Mouse (Mus musculus) CH12.LX (cell line): ENCODE measurements at regions not wholly inside any gene's neighbourhood (a gene's known extent, or its start where the extent isn't known, plus 50 kb on each side); places are given as distances from the start of the nearest gene placed in this dataset.

Source experiments
- DNase-seq: peaks from one replicate; pipeline ENCODE4 v3.0.0-alpha.2; 2013; ENCODE audit errors: extremely low read depth
- H3K27ac ChIP-seq: 2 replicates; pipeline ENCODE4 v1.5.1; 2012; ENCODE audit warnings: low read depth, mild to moderate bottlenecking, control low read depth, moderate library complexity; ENCODE audit not compliant: insufficient read depth
- H3K27me3 ChIP-seq: replicated peaks from 2 replicates; pipeline ENCODE3; 2012; ENCODE audit warnings: inconsistent platforms
- H3K36me3 ChIP-seq, 2 experiments: replicated peaks in 1 of 2; 2 replicates each; pipeline versions ENCODE3 to v1.6.1; 2012; ENCODE audit warnings: inconsistent platforms in 1 of 2, low read length in 1 of 2, mild to moderate bottlenecking in 1 of 2, mixed read lengths in 1 of 2, moderate library complexity in 1 of 2; ENCODE audit not compliant: control insufficient read depth in 1 of 2, insufficient read depth in 1 of 2
- H3K4me1 ChIP-seq, 2 experiments: 2 replicates each; pipeline ENCODE4 v1.6.1; 2012; ENCODE audit warnings: inconsistent platforms in 1 of 2, moderate library complexity in 1 of 2; ENCODE audit not compliant: insufficient read depth in 2 of 2, control insufficient read depth in 1 of 2
- H3K4me2 ChIP-seq: 2 replicates; pipeline ENCODE4 v1.6.1; 2012; ENCODE audit warnings: low read depth, mild to moderate bottlenecking, control low read depth; ENCODE audit not compliant: poor library complexity, insufficient read depth, severe bottlenecking
- H3K4me3 ChIP-seq, 3 experiments: fragments of 150-350 bp in 1 of 3; sonication (generic) in 1 of 3; replicated peaks in 1 of 3; 2 replicates each; pipeline versions ENCODE3 to v1.5.1; 2011 to 2012; ENCODE audit warnings: low read depth in 2 of 3, low read length in 2 of 3, mild to moderate bottlenecking in 2 of 3, moderate library complexity in 2 of 3, control low read depth in 1 of 3, improper control_type of control experiment in 1 of 3, inconsistent platforms in 1 of 3, mixed read lengths in 1 of 3; ENCODE audit not compliant: poor library complexity in 1 of 3
- H3K79me2 ChIP-seq: replicated peaks from 2 replicates; pipeline ENCODE4 v1.6.1; 2012; ENCODE audit warnings: mild to moderate bottlenecking, moderate library complexity; ENCODE audit not compliant: control insufficient read depth, poor library complexity, insufficient read depth, severe bottlenecking; ENCODE audit errors: extremely low read depth
- H3K9ac ChIP-seq: 2 replicates; pipeline ENCODE4 v1.6.1; 2012; ENCODE audit warnings: low read depth, mild to moderate bottlenecking, control low read depth, moderate library complexity; ENCODE audit not compliant: insufficient read depth
- H3K9me3 ChIP-seq: replicated peaks from 2 replicates; pipeline ENCODE3; 2012; ENCODE audit warnings: low read length, inconsistent platforms, mixed read lengths
- BHLHE40 ChIP-seq: IDR thresholded peaks from 2 replicates; pipeline ENCODE4 v1.6.1; 2011; ENCODE audit warnings: mild to moderate bottlenecking, low read depth, low read length, improper control_type of control experiment
- CHD1 ChIP-seq: IDR thresholded peaks from 2 replicates; pipeline ENCODE4 v1.6.1; 2012; ENCODE audit warnings: low read depth, low read length, improper control_type of control experiment, inconsistent platforms
- CHD2 ChIP-seq: IDR thresholded peaks from 2 replicates; pipeline ENCODE4 v1.6.1; 2011; ENCODE audit warnings: low read length, improper control_type of control experiment
- E2F4 ChIP-seq: IDR thresholded peaks from 2 replicates; pipeline ENCODE4 v1.6.1; 2011; ENCODE audit warnings: low read depth, low read length, improper control_type of control experiment; ENCODE audit not compliant: insufficient replicate concordance
- EP300 ChIP-seq: IDR thresholded peaks from 2 replicates; pipeline ENCODE4 v1.6.1; 2011; ENCODE audit warnings: low read length, improper control_type of control experiment
- ETS1 ChIP-seq: conservative IDR thresholded peaks from 2 replicates; pipeline ENCODE4 v1.6.1; 2012; ENCODE audit warnings: low read depth, mild to moderate bottlenecking, inconsistent platforms, low read length, improper control_type of control experiment, moderate library complexity
- IRF4 ChIP-seq: IDR thresholded peaks from 2 replicates; pipeline ENCODE4 v1.6.1; 2014; ENCODE audit warnings: low read depth, mild to moderate bottlenecking, inconsistent platforms, low read length, improper control_type of control experiment
- JUND ChIP-seq: conservative IDR thresholded peaks from 2 replicates; pipeline ENCODE4 v1.6.1; 2011; ENCODE audit warnings: low read depth, low read length, improper control_type of control experiment
- MAFK ChIP-seq: IDR thresholded peaks from 2 replicates; pipeline ENCODE4 v1.6.1; 2011; ENCODE audit warnings: low read length, improper control_type of control experiment; ENCODE audit not compliant: insufficient replicate concordance
- MAX ChIP-seq: IDR thresholded peaks from 2 replicates; pipeline ENCODE4 v1.6.1; 2011; ENCODE audit warnings: low read length, improper control_type of control experiment
- MEF2A ChIP-seq: IDR thresholded peaks from 2 replicates; pipeline ENCODE4 v1.6.1; 2014; ENCODE audit warnings: low read depth, mild to moderate bottlenecking, inconsistent platforms, low read length, improper control_type of control experiment, borderline replicate concordance
- MXI1 ChIP-seq: IDR thresholded peaks from 2 replicates; pipeline ENCODE4 v1.6.1; 2011; ENCODE audit warnings: mild to moderate bottlenecking, low read depth, low read length, improper control_type of control experiment
- NELFE ChIP-seq: IDR thresholded peaks from 2 replicates; pipeline ENCODE4 v1.6.1; 2011; ENCODE audit warnings: low read depth, low read length, improper control_type of control experiment
- NRF1 ChIP-seq: IDR thresholded peaks from 2 replicates; pipeline ENCODE4 v1.6.1; 2014; ENCODE audit warnings: low read depth, mild to moderate bottlenecking, inconsistent platforms, low read length, improper control_type of control experiment, moderate library complexity
- PAX5 ChIP-seq: IDR thresholded peaks from 2 replicates; pipeline ENCODE4 v1.6.1; 2012; ENCODE audit warnings: low read length, inconsistent platforms, mixed read lengths
- POLR2AphosphoS2 ChIP-seq: IDR thresholded peaks from 2 replicates; pipeline ENCODE4 v1.6.1; 2011; ENCODE audit warnings: low read depth, low read length, improper control_type of control experiment
- RCOR1 ChIP-seq: conservative IDR thresholded peaks from 2 replicates; pipeline ENCODE4 v1.6.1; 2012; ENCODE audit warnings: low read depth, mild to moderate bottlenecking, inconsistent platforms, low read length, improper control_type of control experiment
- SIN3A ChIP-seq: IDR thresholded peaks from 2 replicates; pipeline ENCODE4 v1.6.1; 2012; ENCODE audit warnings: low read length, improper control_type of control experiment, inconsistent platforms
- SMC3 ChIP-seq: IDR thresholded peaks from 2 replicates; pipeline ENCODE4 v1.6.1; 2011; ENCODE audit warnings: low read depth, low read length, improper control_type of control experiment
- TCF12 ChIP-seq: IDR thresholded peaks from 2 replicates; pipeline ENCODE4 v1.6.1; 2014; ENCODE audit warnings: low read depth, mild to moderate bottlenecking, inconsistent platforms, low read length, improper control_type of control experiment
- USF1 ChIP-seq: IDR thresholded peaks from 2 replicates; pipeline ENCODE4 v1.6.1; 2014; ENCODE audit warnings: low read depth, mild to moderate bottlenecking, inconsistent platforms, low read length, improper control_type of control experiment
- USF2 ChIP-seq: conservative IDR thresholded peaks from 2 replicates; pipeline ENCODE4 v1.6.1; 2011; ENCODE audit warnings: low read depth, low read length, improper control_type of control experiment
- ZC3H11A ChIP-seq: IDR thresholded peaks from 2 replicates; pipeline ENCODE4 v1.6.1; 2012; ENCODE audit warnings: low read depth, mild to moderate bottlenecking, inconsistent platforms, low read length, improper control_type of control experiment
- ZMIZ1 ChIP-seq: IDR thresholded peaks from 2 replicates; pipeline ENCODE4 v1.6.1; 2012; ENCODE audit warnings: low read depth, mild to moderate bottlenecking, inconsistent platforms, low read length, improper control_type of control experiment
- ZNF384 ChIP-seq: IDR thresholded peaks from 2 replicates; pipeline ENCODE4 v1.6.1; 2012; ENCODE audit warnings: low read depth, low read length, improper control_type of control experiment, inconsistent platforms
- dilution Hi-C: fragments of 300-500 bp; cut with MboI; formaldehyde crosslinking; loops from 2 replicates; pipeline ENCODE4 v1.14.3; 2020; ENCODE audit warnings: low sequenced_read_pairs; ENCODE audit not compliant: extremely low pct_unique_long_range_greater_than_20kb, extremely low pct_ligation_motif_present
- in situ Hi-C: fragments of 300-500 bp; cut with MboI; formaldehyde crosslinking; loops from 3 replicates; pipeline ENCODE4 v1.14.3; 2019; ENCODE audit warnings: low sequenced_read_pairs, low pct_ligation_motif_present, low pct_unique_long_range_greater_than_20kb, mixed read lengths

- no peak for TF ChIP-seq CHD1
- no peak for TF ChIP-seq TCF12
- TF ChIP-seq PAX5: no peak
- no peak for TF ChIP-seq MEF2A
- no peak for TF ChIP-seq POLR2AphosphoS2
- TF ChIP-seq SIN3A: no peak
- TF ChIP-seq SMC3: no peak
- TF ChIP-seq ZNF384: no peak
- no peak for TF ChIP-seq NRF1
- TF ChIP-seq EP300: no peak
- TF ChIP-seq MXI1: no peak
- no peak for TF ChIP-seq NELFE
- TF ChIP-seq CHD2: no peak
- TF ChIP-seq MAFK: no peak
- no peak for TF ChIP-seq ZC3H11A
- no peak for TF ChIP-seq JUND
- Histone ChIP-seq H3K27ac (no peak overlapping the region), H3K4me3 (no peak overlapping the region), H3K9ac (no peak overlapping the region), H3K4me2 (no peak overlapping the region), H3K9me3 (peaks cover 7% of the 10 kb centered on the region), H3K4me1 (no peaks in the 10 kb centered on the region), H3K79me2 (no peaks in the 10 kb centered on the region), H3K27me3 (no peaks in the 10 kb centered on the region), H3K36me3 (no peaks in the 10 kb centered on the region)
- DNase-seq: no peak
- dilution Hi-C loops (no loop called here), in situ Hi-C loops (no loop called here)
Observed at GRCm38 (mm10) chr5:83091483-83091882, 263.5 kb downstream of the Tecrl start.

GRCm38 (mm10) chr5:83054819-83055218 lies 300.2 kb downstream of the Tecrl start:
- no peaks in the 10 kb centered on the region for H3K79me2 ChIP-seq
- TF ChIP-seq CHD1: no peak
- no peak for TF ChIP-seq ZNF384
- TF ChIP-seq MXI1: no peak
- no peak for TF ChIP-seq ETS1
- TF ChIP-seq CHD2: no peak
- TF ChIP-seq BHLHE40: no peak
- TF ChIP-seq MEF2A: no peak
- no peak for TF ChIP-seq ZC3H11A
- no peak for TF ChIP-seq JUND
- no peak for TF ChIP-seq TCF12
- TF ChIP-seq USF2: no peak
- TF ChIP-seq USF1: no peak
- TF ChIP-seq ZMIZ1: no peak
- TF ChIP-seq IRF4: no peak
- TF ChIP-seq RCOR1: no peak
- TF ChIP-seq SMC3: no peak
- TF ChIP-seq E2F4: no peak
- TF ChIP-seq EP300: no peak
- TF ChIP-seq MAX: no peak
- no peak for TF ChIP-seq NELFE
- TF ChIP-seq, all 38 proteins: peak for 0
- no peak for DNase-seq
- Histone ChIP-seq H3K36me3 (no peaks in the 10 kb centered on the region), H3K27me3 (no peaks in the 10 kb centered on the region), H3K4me1 (no peaks in the 10 kb centered on the region), H3K4me3 (no peak overlapping the region), H3K9ac (no peak overlapping the region), H3K4me2 (no peak overlapping the region), H3K27ac (no peak overlapping the region), H3K9me3 (peaks cover 10% of the 10 kb centered on the region)
- in situ Hi-C loops: no loop called here
- dilution Hi-C loops: no loop called here
